Mouse (Mus musculus) MEL (cell line): ENCODE measurements around the gene Chd1l. TPM values are rescaled to one million over a fixed set of nuclear protein-coding genes. Genes with fewer than 3 reads are reported as not detected.

Experiments used
- DNase-seq: peaks from one replicate; pipeline ENCODE4 v3.0.0; 2011; ENCODE audit warnings: low read depth, low spot score
- H3K27ac ChIP-seq: 2 replicates; pipeline ENCODE4 v1.5.1; 2012; ENCODE audit warnings: low read depth, mild to moderate bottlenecking, control low read depth, low read length, moderate library complexity; ENCODE audit not compliant: control insufficient read depth
- H3K27me3 ChIP-seq, 2 experiments: fragments of 150-350 bp in 1 of 2; sonication (generic) in 1 of 2; 2 replicates each; pipeline ENCODE4 v1.6.1; 2012; ENCODE audit warnings: low read length in 2 of 2, mild to moderate bottlenecking in 2 of 2, improper control_type of control experiment in 1 of 2, moderate library complexity in 1 of 2; ENCODE audit not compliant: insufficient read depth in 2 of 2, control insufficient read depth in 1 of 2
- H3K36me3 ChIP-seq, 2 experiments: 2 replicates each; pipeline ENCODE4 v1.6.1; 2012 to 2014; ENCODE audit warnings: low read length in 2 of 2, improper control_type of control experiment in 1 of 2, inconsistent platforms in 1 of 2, mild to moderate bottlenecking in 1 of 2; ENCODE audit not compliant: insufficient read depth in 2 of 2, control insufficient read depth in 1 of 2
- H3K4me1 ChIP-seq, 2 experiments: fragments of 150-350 bp in 1 of 2; sonication (generic) in 1 of 2; 2 replicates each; pipeline ENCODE4 v1.6.1; 2012; ENCODE audit warnings: low read length in 2 of 2, improper control_type of control experiment in 1 of 2, mild to moderate bottlenecking in 1 of 2; ENCODE audit not compliant: insufficient read depth in 2 of 2, control insufficient read depth in 1 of 2
- H3K4me3 ChIP-seq, 2 experiments: fragments of 150-350 bp in 1 of 2; sonication (generic) in 1 of 2; 2 replicates each; pipeline ENCODE4 v1.5.1; 2012; ENCODE audit warnings: low read depth in 2 of 2, low read length in 2 of 2, mild to moderate bottlenecking in 2 of 2, moderate library complexity in 2 of 2, control low read depth in 1 of 2, improper control_type of control experiment in 1 of 2; ENCODE audit not compliant: control insufficient read depth in 1 of 2, insufficient read depth in 1 of 2
- H3K79me2 ChIP-seq: 2 replicates; pipeline ENCODE4 v1.6.1; 2012; ENCODE audit warnings: mild to moderate bottlenecking, low read length, moderate library complexity; ENCODE audit not compliant: control insufficient read depth, poor library complexity, insufficient read depth
- H3K9ac ChIP-seq: 2 replicates; pipeline ENCODE4 v1.6.1; 2012; ENCODE audit warnings: low read depth, mild to moderate bottlenecking, control low read depth, low read length, moderate library complexity; ENCODE audit not compliant: control insufficient read depth, poor library complexity, severe bottlenecking
- H3K9me3 ChIP-seq: fragments of 150-350 bp; sonication (generic); replicated peaks from 2 replicates; pipeline ENCODE4 v1.6.1; 2012; ENCODE audit warnings: mild to moderate bottlenecking, low read length, improper control_type of control experiment, moderate library complexity; ENCODE audit not compliant: insufficient read depth
- CHD1 ChIP-seq: IDR thresholded peaks from 2 replicates; pipeline ENCODE4 v1.6.1; 2012; ENCODE audit warnings: low read depth, mild to moderate bottlenecking, inconsistent platforms, low read length, improper control_type of control experiment
- CHD2 ChIP-seq: IDR thresholded peaks from 2 replicates; pipeline ENCODE4 v1.6.1; 2011; ENCODE audit warnings: low read length, improper control_type of control experiment
- E2F4 ChIP-seq: IDR thresholded peaks from 2 replicates; pipeline ENCODE4 v1.6.1; 2011; ENCODE audit warnings: low read depth, low read length, improper control_type of control experiment, borderline replicate concordance
- ELF1 ChIP-seq: IDR thresholded peaks from 2 replicates; pipeline ENCODE4 v1.6.1; 2014; ENCODE audit warnings: low read depth, mild to moderate bottlenecking, inconsistent platforms, low read length, improper control_type of control experiment, moderate library complexity
- EP300 ChIP-seq, 2 experiments: IDR thresholded peaks; 2 replicates each; pipeline ENCODE4 v1.6.1; 2011; ENCODE audit warnings: improper control_type of control experiment in 2 of 2, low read length in 2 of 2, low read depth in 1 of 2, mild to moderate bottlenecking in 1 of 2
- ETS1 ChIP-seq: IDR thresholded peaks from 2 replicates; pipeline ENCODE4 v1.6.1; 2012; ENCODE audit warnings: low read depth, mild to moderate bottlenecking, inconsistent platforms, low read length, improper control_type of control experiment, moderate library complexity
- GABPA ChIP-seq: IDR thresholded peaks from 2 replicates; pipeline ENCODE4 v1.6.1; 2012; ENCODE audit warnings: low read depth, mild to moderate bottlenecking, inconsistent platforms, low read length, improper control_type of control experiment, moderate library complexity
- GATA1 ChIP-seq: IDR thresholded peaks from 2 replicates; pipeline ENCODE4 v1.6.1; 2011; ENCODE audit warnings: low read depth, low read length, improper control_type of control experiment
- HCFC1 ChIP-seq: IDR thresholded peaks from 2 replicates; pipeline ENCODE4 v1.6.1; 2012; ENCODE audit warnings: low read depth, mild to moderate bottlenecking, inconsistent platforms, low read length, improper control_type of control experiment, moderate library complexity
- KAT2A ChIP-seq: conservative IDR thresholded peaks from 2 replicates; pipeline ENCODE4 v1.6.1; 2012; ENCODE audit warnings: low read depth, low read length, improper control_type of control experiment, inconsistent platforms
- MAFK ChIP-seq: IDR thresholded peaks from 2 replicates; pipeline ENCODE4 v1.6.1; 2011; ENCODE audit warnings: low read depth, mild to moderate bottlenecking, low read length, improper control_type of control experiment, borderline replicate concordance
- MAX ChIP-seq: IDR thresholded peaks from 2 replicates; pipeline ENCODE4 v1.6.1; 2011; ENCODE audit warnings: low read length, improper control_type of control experiment
- MEF2A ChIP-seq: IDR thresholded peaks from 2 replicates; pipeline ENCODE4 v1.6.1; 2014; ENCODE audit warnings: low read depth, mild to moderate bottlenecking, inconsistent platforms, low read length, improper control_type of control experiment; ENCODE audit not compliant: poor library complexity, insufficient replicate concordance, severe bottlenecking; ENCODE audit errors: extremely low read depth
- MXI1 ChIP-seq: IDR thresholded peaks from 2 replicates; pipeline ENCODE4 v1.6.1; 2011; ENCODE audit warnings: mild to moderate bottlenecking, low read depth, low read length, improper control_type of control experiment
- MYB ChIP-seq: IDR thresholded peaks from 2 replicates; pipeline ENCODE4 v1.6.1; 2011; ENCODE audit warnings: mild to moderate bottlenecking, low read depth, low read length, improper control_type of control experiment
- MYC ChIP-seq: IDR thresholded peaks from 2 replicates; pipeline ENCODE4 v1.6.1; 2011; ENCODE audit warnings: low read depth, mild to moderate bottlenecking, low read length, improper control_type of control experiment, moderate library complexity
- NELFE ChIP-seq: IDR thresholded peaks from 2 replicates; pipeline ENCODE4 v1.6.1; 2011; ENCODE audit warnings: low read depth, low read length, improper control_type of control experiment
- NRF1 ChIP-seq: IDR thresholded peaks from 2 replicates; pipeline ENCODE4 v1.6.1; 2014; ENCODE audit warnings: low read depth, mild to moderate bottlenecking, inconsistent platforms, low read length, improper control_type of control experiment, moderate library complexity; ENCODE audit not compliant: poor library complexity, insufficient read depth, severe bottlenecking
- POLR2A ChIP-seq, 2 experiments: IDR thresholded peaks; 2 replicates each; pipeline ENCODE4 v1.6.1; 2011 to 2012; ENCODE audit warnings: low read length in 2 of 2, mild to moderate bottlenecking in 2 of 2, control low read depth in 1 of 2, improper control_type of control experiment in 1 of 2, low read depth in 1 of 2, moderate library complexity in 1 of 2; ENCODE audit not compliant: control insufficient read depth in 1 of 2, insufficient read depth in 1 of 2, poor library complexity in 1 of 2
- POLR2AphosphoS2 ChIP-seq: IDR thresholded peaks from 2 replicates; pipeline ENCODE4 v1.6.1; 2011; ENCODE audit warnings: low read length, improper control_type of control experiment
- POLR2AphosphoS5 ChIP-seq: IDR thresholded peaks from 2 replicates; pipeline ENCODE4 v1.6.1; 2012; ENCODE audit warnings: low read depth, borderline replicate concordance, mild to moderate bottlenecking, inconsistent platforms, low read length, moderate library complexity, mixed read lengths
- RCOR1 ChIP-seq: IDR thresholded peaks from 2 replicates; pipeline ENCODE4 v1.6.1; 2012; ENCODE audit warnings: low read depth, mild to moderate bottlenecking, inconsistent platforms, low read length, improper control_type of control experiment
- SMC3 ChIP-seq: IDR thresholded peaks from 2 replicates; pipeline ENCODE4 v1.6.1; 2011; ENCODE audit warnings: low read depth, low read length, improper control_type of control experiment
- TAL1 ChIP-seq: IDR thresholded peaks from 2 replicates; pipeline ENCODE4 v1.6.1; 2012; ENCODE audit warnings: mild to moderate bottlenecking, inconsistent platforms, low read length, moderate library complexity, mixed read lengths
- TBP ChIP-seq: IDR thresholded peaks from 2 replicates; pipeline ENCODE4 v1.8.0; 2011; ENCODE audit warnings: low read depth, low read length, improper control_type of control experiment
- USF1 ChIP-seq: IDR thresholded peaks from 2 replicates; pipeline ENCODE4 v1.6.1; 2014; ENCODE audit warnings: low read depth, mild to moderate bottlenecking, inconsistent platforms, low read length, improper control_type of control experiment, moderate library complexity
- USF2 ChIP-seq, 2 experiments: IDR thresholded peaks; 2 replicates each; pipeline ENCODE4 v1.6.1; 2011 to 2012; ENCODE audit warnings: improper control_type of control experiment in 2 of 2, low read length in 2 of 2, borderline replicate concordance in 1 of 2, inconsistent platforms in 1 of 2, low read depth in 1 of 2, mild to moderate bottlenecking in 1 of 2; ENCODE audit not compliant: insufficient read depth in 1 of 2
- ZC3H11A ChIP-seq: IDR thresholded peaks from 2 replicates; pipeline ENCODE4 v1.6.1; 2012; ENCODE audit warnings: low read depth, mild to moderate bottlenecking, inconsistent platforms, low read length, improper control_type of control experiment
- ZKSCAN1 ChIP-seq: IDR thresholded peaks from 2 replicates; pipeline ENCODE4 v1.6.1; 2012; ENCODE audit warnings: low read depth, mild to moderate bottlenecking, inconsistent platforms, low read length, improper control_type of control experiment, moderate library complexity
- ZMIZ1 ChIP-seq: IDR thresholded peaks from 2 replicates; pipeline ENCODE4 v1.6.1; 2012; ENCODE audit warnings: low read depth, mild to moderate bottlenecking, inconsistent platforms, low read length, improper control_type of control experiment, moderate library complexity
- polyA plus RNA-seq, 2 experiments: library from polyadenylated mRNA; stranded (reverse) in 1 of 2; unstranded in 1 of 2; fragments of >175 nt in 1 of 2; fragments of >200 nt in 1 of 2; gene quantifications; 2 replicates each; pipeline versions ENCODE4 v1.2.1 to v1.2.4; 2012; ENCODE audit warnings: low replicate concordance in 2 of 2, low read depth in 1 of 2; ENCODE audit not compliant: insufficient read length in 2 of 2, insufficient read depth in 1 of 2, missing spikeins in 1 of 2
- total RNA-seq: library from RNA; depleted of rRNA; stranded (reverse); fragments of 300-350 nt; gene quantifications from 2 replicates; pipeline ENCODE4 v1.2.3, GENCODE M21; 2012

Chd1l gene
- total and polyA plus RNA-seq, 3 experiments, result 59.1 to 70.5 TPM; not detected in 1

DNA sequence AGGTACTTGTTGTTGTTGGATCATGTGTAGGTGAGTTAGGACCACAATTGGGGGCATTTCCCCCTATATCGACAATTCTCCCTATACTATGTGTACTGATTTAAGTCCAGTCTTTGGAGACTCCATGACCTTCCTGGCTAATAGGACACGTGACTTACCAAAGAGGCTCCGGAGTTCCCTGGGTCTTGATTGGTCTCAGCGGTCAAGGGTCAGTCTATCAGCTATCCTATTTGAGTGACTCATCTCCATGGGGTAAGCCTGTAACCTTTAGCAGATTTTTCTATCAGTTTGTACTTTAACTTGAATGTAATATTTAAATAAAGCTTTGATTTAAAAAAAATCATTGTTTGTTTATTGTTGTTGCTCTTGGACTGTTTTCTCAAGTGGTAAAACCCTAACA, 10.7 kb upstream of the Chd1l start:
- no peak for DNase-seq
- H3K9me3 ChIP-seq, result no peaks in the 10 kb centered on the region
- TF ChIP-seq USF2 (IDR thresholded peaks at IDR 0.05; ENCODE audit: borderline replicate concordance in 1 of 2, insufficient read depth in 1 of 2, low read depth in 1 of 2, low read length in 2 of 2), result no peak
- no peak for TF ChIP-seq NELFE
- TF ChIP-seq POLR2A (IDR thresholded peaks at IDR 0.05; ENCODE audit: control insufficient read depth in 1 of 2, insufficient read depth in 1 of 2, low read depth in 1 of 2, low read length in 2 of 2, poor library complexity in 1 of 2), result no peak
- no peak for TF ChIP-seq POLR2AphosphoS2
- no peak for TF ChIP-seq MAX
- TF ChIP-seq HCFC1, result no peak
- TF ChIP-seq MYB, result no peak
- no peak for TF ChIP-seq EP300 (IDR thresholded peaks at IDR 0.05; ENCODE audit: low read depth in 1 of 2, low read length in 2 of 2)
- no peak for TF ChIP-seq MYC
- no peak for TF ChIP-seq E2F4
- no peak for TF ChIP-seq RCOR1
- TF ChIP-seq GATA1, result no peak
- TF ChIP-seq MAFK, result no peak
- TF ChIP-seq TBP, result no peak
- no peak for TF ChIP-seq GABPA
- TF ChIP-seq, all 39 proteins: peak for 0
- H3K27ac ChIP-seq, result no peak overlapping the region
- H3K9ac ChIP-seq, result no peak overlapping the region
- H3K4me1 ChIP-seq, result peaks cover 3 to 5% of the 10 kb centered on the region in 2 experiments; a peak in 2 of 4 replicates
- peaks cover 0 to 5% of the 10 kb centered on the region in 2 experiments; a peak in 2 of 4 replicates for H3K36me3 ChIP-seq
- no peak overlapping the region for H3K4me3 ChIP-seq
- no peaks in the 10 kb centered on the region for H3K79me2 ChIP-seq
- peaks cover 15 to 19% of the 10 kb centered on the region in 2 experiments for H3K27me3 ChIP-seq

DNA sequence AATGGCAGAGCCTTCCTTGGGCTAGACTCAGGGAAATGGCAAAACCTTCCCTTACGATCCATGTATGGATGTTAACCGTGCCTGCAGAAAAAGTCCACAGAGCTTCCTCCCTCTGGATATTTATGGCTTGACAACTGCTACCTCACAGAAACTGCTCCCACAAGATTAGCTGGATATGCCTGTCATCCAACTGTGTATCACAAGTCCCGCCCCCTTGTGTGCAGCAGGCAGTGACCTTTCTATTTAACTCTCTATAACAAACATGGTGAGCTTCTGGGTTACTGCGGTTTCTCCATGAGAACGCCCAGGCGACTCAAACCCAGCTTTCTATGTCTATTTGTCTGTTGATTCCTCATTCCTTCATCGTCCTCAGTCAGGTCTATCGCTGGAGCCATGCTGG, 7.9 kb upstream of the Chd1l start:
- Histone ChIP-seq H3K9me3 (no peaks in the 10 kb centered on the region), H3K27me3 (peaks cover 10 to 11% of the 10 kb centered on the region in 2 experiments; a peak in 3 of 4 replicates), H3K4me1 (peaks cover 3 to 5% of the 10 kb centered on the region in 2 experiments; a peak in 2 of 4 replicates), H3K79me2 (no peaks in the 10 kb centered on the region), H3K27ac (no peak overlapping the region), H3K36me3 (peaks cover 0 to 5% of the 10 kb centered on the region in 2 experiments; a peak in 2 of 4 replicates), H3K9ac (peak overlapping the region; percentile 3), H3K4me3 (peak overlapping the region; percentile 54 to 64)
- peak; percentile 86 for DNase-seq
- 0 out of 2 replicates have a peak, but pooled peaks have one; percentile 22 for TF ChIP-seq NELFE
- no peak for TF ChIP-seq POLR2AphosphoS2
- no peak for TF ChIP-seq ZMIZ1
- 0 out of 2 replicates have a peak, but pooled peaks have one; percentile 36 for TF ChIP-seq ETS1
- TF ChIP-seq ELF1, result no peak
- TF ChIP-seq SMC3, result no peak
- no peak for TF ChIP-seq TBP
- 0 out of 2 replicates have a peak, but pooled peaks have one; percentile 11 for TF ChIP-seq NRF1
- TF ChIP-seq POLR2AphosphoS5, result no peak
- no peak for TF ChIP-seq ZC3H11A
- peak; percentile 12; the same call in 1 of the 2 replicates for TF ChIP-seq CHD2
- TF ChIP-seq ZKSCAN1, result no peak
- TF ChIP-seq MXI1, result no peak
- TF ChIP-seq MYB, result no peak
- TF ChIP-seq USF1, result no peak
- no peak for TF ChIP-seq KAT2A
- no peak for TF ChIP-seq CHD1
- no peak for TF ChIP-seq TAL1
- no peak for TF ChIP-seq USF2 (IDR thresholded peaks at IDR 0.05; ENCODE audit: borderline replicate concordance in 1 of 2, insufficient read depth in 1 of 2, low read depth in 1 of 2, low read length in 2 of 2)
- no peak for TF ChIP-seq MEF2A
- no peak for TF ChIP-seq HCFC1
- TF ChIP-seq MAFK, result no peak
- peak; percentile 44; the same call in 1 of the 2 replicates for TF ChIP-seq E2F4
- 0 out of 2 replicates have a peak, but pooled peaks have one; percentile 22 for TF ChIP-seq RCOR1
